Mouse (Mus musculus): Measurements from ENCODE around the gene Camta1.

DNA sequence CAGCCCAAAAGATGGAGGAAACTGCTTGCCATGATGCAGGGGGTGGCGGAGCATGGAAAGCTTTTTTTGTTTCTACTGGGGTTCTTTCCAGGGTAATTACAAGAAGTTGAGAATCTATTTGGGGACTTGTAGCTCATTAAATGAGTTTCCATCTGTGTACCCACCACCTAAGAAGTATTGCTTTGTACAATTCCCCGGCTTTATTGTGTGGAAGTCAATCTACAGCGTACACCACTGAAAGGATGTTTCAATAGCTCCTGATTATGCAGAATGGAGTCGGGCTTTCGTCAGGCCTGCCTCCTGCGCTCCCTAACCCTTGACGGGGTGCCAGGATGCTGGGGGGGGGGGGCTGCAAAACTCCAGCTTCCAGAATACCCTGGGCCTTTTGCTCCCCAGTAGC, 167.1 kb downstream of the Camta1 start:
- TF ChIP-seq HCFC1 (IDR thresholded peaks at IDR 0.05; ENCODE audit: borderline replicate concordance, insufficient read depth, low read length) (no peak), CHD2 (IDR thresholded peaks at IDR 0.05; ENCODE audit: low read depth, low read length) (no peak), ZC3H11A (IDR thresholded peaks at IDR 0.05; ENCODE audit: borderline replicate concordance, low read depth, low read length) (no peak)

All from ES-E14 (cell line).